Mouse (Mus musculus) myocyte (in vitro differentiated cells): ENCODE data around the gene Frmd4a. TPM values are rescaled to one million over a fixed set of nuclear protein-coding genes. Genes with fewer than 3 reads are reported as not detected.

Experiments used
- H3K27me3 ChIP-seq: one replicate; pipeline ENCODE4 v1.6.1; 2011; ENCODE audit not compliant: control insufficient read depth, insufficient read depth, insufficient read length
- H3K36me3 ChIP-seq: one replicate; pipeline ENCODE4 v1.6.1; 2011; ENCODE audit not compliant: control insufficient read depth, insufficient read depth
- H3K4me2 ChIP-seq: one replicate; pipeline ENCODE4 v1.6.1; 2011; ENCODE audit warnings: low read depth, control low read depth
- H3K4me3 ChIP-seq: one replicate; pipeline ENCODE4 v1.5.1; 2011; ENCODE audit warnings: mild to moderate bottlenecking, control low read depth, moderate library complexity
- H3K79me2 ChIP-seq: one replicate; pipeline ENCODE4 v1.6.1; 2011; ENCODE audit not compliant: control insufficient read depth, insufficient read depth
- H3ac ChIP-seq: one replicate; pipeline ENCODE4 v1.6.1; 2011; ENCODE audit not compliant: control insufficient read depth, insufficient read length
- CEBPB ChIP-seq: IDR thresholded peaks from 2 replicates; pipeline ENCODE4 v1.6.1; 2011; ENCODE audit warnings: mild to moderate bottlenecking, moderate library complexity; ENCODE audit not compliant: poor library complexity, insufficient read depth, severe bottlenecking
- E2F4 ChIP-seq: IDR thresholded peaks from one replicate; pipeline ENCODE4 v1.6.1; 2011; ENCODE audit warnings: mild to moderate bottlenecking, control low read depth, moderate library complexity; ENCODE audit not compliant: insufficient read depth
- MAX ChIP-seq: IDR thresholded peaks from one replicate; pipeline ENCODE4 v1.6.1; 2011; ENCODE audit warnings: low read depth, mild to moderate bottlenecking, control low read depth
- MYOD1 ChIP-seq, 3 experiments: IDR thresholded peaks; one replicate each; pipeline ENCODE4 v1.6.1; 2011; ENCODE audit warnings: control low read depth in 2 of 3, low read depth in 2 of 3, mild to moderate bottlenecking in 2 of 3, moderate library complexity in 1 of 3; ENCODE audit not compliant: insufficient read length in 2 of 3, control insufficient read depth in 1 of 3
- MYOG ChIP-seq, 3 experiments: IDR thresholded peaks; one replicate each; pipeline ENCODE4 v1.6.1; 2011; ENCODE audit warnings: control low read depth in 2 of 3, low read depth in 2 of 3, mild to moderate bottlenecking in 2 of 3; ENCODE audit not compliant: insufficient read length in 2 of 3, control insufficient read depth in 1 of 3, insufficient read depth in 1 of 3
- POLR2A ChIP-seq: IDR thresholded peaks from one replicate; pipeline ENCODE4 v1.6.1; 2011; ENCODE audit warnings: low read depth, mild to moderate bottlenecking, control low read depth, moderate library complexity; ENCODE audit not compliant: insufficient read length
- POLR2AphosphoS2 ChIP-seq: IDR thresholded peaks from one replicate; pipeline ENCODE4 v1.6.1; 2011; ENCODE audit warnings: low read depth, control low read depth; ENCODE audit not compliant: insufficient read length
- REST ChIP-seq: IDR thresholded peaks from one replicate; pipeline ENCODE4 v1.6.1; 2011; ENCODE audit warnings: mild to moderate bottlenecking, control low read depth, moderate library complexity; ENCODE audit not compliant: insufficient read depth, insufficient read length
- SRF ChIP-seq: IDR thresholded peaks from one replicate; pipeline ENCODE4 v1.6.1; 2011; ENCODE audit warnings: low read depth; ENCODE audit not compliant: control insufficient read depth, insufficient read length
- TCF12 ChIP-seq: IDR thresholded peaks from one replicate; pipeline ENCODE4 v1.6.1; 2011; ENCODE audit warnings: mild to moderate bottlenecking, control low read depth; ENCODE audit not compliant: poor library complexity, insufficient read depth, severe bottlenecking
- TCF3 ChIP-seq: IDR thresholded peaks from one replicate; pipeline ENCODE4 v1.6.1; 2011; ENCODE audit warnings: low read depth, control low read depth; ENCODE audit not compliant: insufficient read length
- USF1 ChIP-seq: IDR thresholded peaks from one replicate; pipeline ENCODE4 v1.6.1; 2011; ENCODE audit warnings: low read depth, mild to moderate bottlenecking, control low read depth, moderate library complexity
- polyA plus RNA-seq: library from polyadenylated mRNA; unstranded; fragments of >200 nt; fragmentation: generic; extraction: Trizol; gene quantifications from one replicate; pipeline ENCODE4 v1.2.1, GENCODE M21; 2012; ENCODE audit warnings: missing spikeins

The Frmd4a gene
- polyA plus RNA-seq, 1 experiment: 24.7 TPM

DNA sequence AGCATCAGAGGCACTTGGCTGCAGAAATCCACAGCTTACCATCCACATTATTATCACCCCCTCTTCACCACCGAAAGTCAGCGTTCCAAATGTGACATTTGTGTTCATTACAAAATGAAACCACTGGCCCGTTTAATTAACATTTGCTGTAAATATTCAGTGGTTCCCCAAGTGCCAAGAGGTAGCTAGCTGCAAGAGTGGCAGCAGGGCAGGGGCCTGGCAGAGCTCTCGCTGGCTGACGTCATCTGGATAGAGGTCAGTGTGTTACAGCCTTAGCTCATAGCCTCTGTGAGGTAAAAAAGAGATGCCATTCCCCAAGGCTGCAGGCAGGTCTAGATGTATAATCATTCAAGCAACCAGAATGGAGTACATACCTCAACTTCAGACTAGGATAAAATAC, 473.3 kb downstream of the Frmd4a start:
- peaks cover 5% of the 10 kb centered on the region for H3K79me2 ChIP-seq
- no peaks in the 10 kb centered on the region for H3K27me3 ChIP-seq
- H3K4me3 ChIP-seq: no peak overlapping the region
- H3ac ChIP-seq: no peak overlapping the region
- peaks cover 7% of the 10 kb centered on the region for H3K36me3 ChIP-seq
- TF ChIP-seq SRF: no peak
- no peak for TF ChIP-seq POLR2AphosphoS2
- TF ChIP-seq TCF12: no peak
- no peak for TF ChIP-seq POLR2A
- TF ChIP-seq CEBPB: no peak
- no peak for TF ChIP-seq E2F4
- TF ChIP-seq MYOG (IDR thresholded peaks at IDR 0.05; ENCODE audit: control insufficient read depth in 1 of 3, insufficient read depth in 1 of 3, insufficient read length in 2 of 3, low read depth in 2 of 3): no peak
- no peak for TF ChIP-seq REST
- no peak for TF ChIP-seq USF1
- no peak for TF ChIP-seq MAX
- no peak for TF ChIP-seq MYOD1 (IDR thresholded peaks at IDR 0.05; ENCODE audit: control insufficient read depth in 1 of 3, insufficient read length in 2 of 3, low read depth in 2 of 3)
- TF ChIP-seq TCF3: no peak
- no peak overlapping the region for H3K4me2 ChIP-seq

DNA sequence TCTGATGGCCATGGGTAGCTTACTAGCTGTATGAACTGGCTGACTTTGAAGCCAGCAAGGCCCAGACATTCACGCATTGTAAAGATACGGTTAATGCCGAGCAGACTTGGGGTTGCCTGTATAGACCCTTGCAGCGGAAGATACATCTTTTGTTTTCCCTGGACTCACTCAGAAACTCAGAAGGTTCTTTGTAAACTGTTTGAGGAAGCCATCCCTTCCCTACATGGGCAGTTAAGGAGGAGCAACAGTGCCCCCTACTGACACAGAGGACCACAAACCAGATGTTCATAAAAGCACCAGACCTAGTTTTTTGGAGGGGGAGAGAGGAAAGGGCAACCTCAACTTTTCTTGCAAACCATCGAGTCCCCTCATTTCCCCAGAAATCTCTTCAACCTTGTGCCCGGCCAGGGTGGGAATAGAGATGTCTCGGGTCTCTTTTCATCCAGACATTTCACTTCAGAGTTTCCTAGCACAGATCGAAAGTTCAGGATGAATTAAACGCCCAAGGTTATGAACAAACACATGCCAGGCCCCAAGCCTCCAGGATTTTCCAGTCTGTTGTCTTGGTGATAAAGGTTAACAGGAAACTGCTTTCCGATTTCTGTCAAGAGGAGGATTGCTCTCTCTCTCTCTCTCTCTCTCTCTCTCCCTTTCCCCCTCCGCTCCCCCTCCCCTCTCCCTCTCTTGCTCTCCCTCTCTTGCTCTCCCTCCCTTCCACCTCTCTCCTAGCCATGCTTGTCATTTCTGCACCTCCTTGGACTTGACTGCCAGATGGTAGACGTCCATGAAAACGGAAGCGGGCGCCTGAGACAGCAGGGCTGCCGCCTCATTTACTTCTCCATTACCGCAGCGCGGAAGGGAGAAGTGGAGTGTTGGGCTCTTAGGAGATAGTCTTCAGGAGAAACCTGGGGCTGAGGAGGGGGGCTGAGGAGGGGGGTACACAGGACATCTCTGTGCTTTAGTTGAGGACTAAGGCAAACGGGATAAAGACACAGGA, 475.3 kb downstream of the Frmd4a start:
- H3K4me2 ChIP-seq: no peak overlapping the region
- peaks cover 5% of the 10 kb centered on the region for H3K79me2 ChIP-seq
- H3K4me3 ChIP-seq: no peak overlapping the region
- H3K27me3 ChIP-seq: no peaks in the 10 kb centered on the region
- no peak overlapping the region for H3ac ChIP-seq
- H3K36me3 ChIP-seq: peaks cover 15% of the 10 kb centered on the region
- no peak for TF ChIP-seq E2F4
- no peak for TF ChIP-seq MYOG (IDR thresholded peaks at IDR 0.05; ENCODE audit: control insufficient read depth in 1 of 3, insufficient read depth in 1 of 3, insufficient read length in 2 of 3, low read depth in 2 of 3)
- no peak for TF ChIP-seq CEBPB
- no peak for TF ChIP-seq TCF12
- no peak for TF ChIP-seq MYOD1 (IDR thresholded peaks at IDR 0.05; ENCODE audit: control insufficient read depth in 1 of 3, insufficient read length in 2 of 3, low read depth in 2 of 3)
- TF ChIP-seq REST: no peak
- no peak for TF ChIP-seq MAX
- TF ChIP-seq SRF: no peak
- TF ChIP-seq POLR2A: no peak
- TF ChIP-seq USF1: no peak
- TF ChIP-seq TCF3: no peak

- TF ChIP-seq TCF12 (no peak), SRF (no peak), CEBPB (no peak), MAX (no peak), USF1 (no peak), TCF3 (no peak), MYOG (IDR thresholded peaks at IDR 0.05; ENCODE audit: control insufficient read depth in 1 of 3, insufficient read depth in 1 of 3, insufficient read length in 2 of 3, low read depth in 2 of 3) (no peak), POLR2AphosphoS2 (no peak), REST (no peak), MYOD1 (IDR thresholded peaks at IDR 0.05; ENCODE audit: control insufficient read depth in 1 of 3, insufficient read length in 2 of 3, low read depth in 2 of 3) (no peak), POLR2A (no peak), E2F4 (no peak)
- Histone ChIP-seq H3ac (no peak overlapping the region), H3K79me2 (peaks cover 5% of the 10 kb centered on the region), H3K27me3 (no peaks in the 10 kb centered on the region), H3K4me2 (no peak overlapping the region), H3K4me3 (no peak overlapping the region), H3K36me3 (peaks cover 28% of the 10 kb centered on the region)
These were observed 477.0 kb downstream of the Frmd4a start for GRCm38 (mm10) chr2:4494478-4494877.

DNA sequence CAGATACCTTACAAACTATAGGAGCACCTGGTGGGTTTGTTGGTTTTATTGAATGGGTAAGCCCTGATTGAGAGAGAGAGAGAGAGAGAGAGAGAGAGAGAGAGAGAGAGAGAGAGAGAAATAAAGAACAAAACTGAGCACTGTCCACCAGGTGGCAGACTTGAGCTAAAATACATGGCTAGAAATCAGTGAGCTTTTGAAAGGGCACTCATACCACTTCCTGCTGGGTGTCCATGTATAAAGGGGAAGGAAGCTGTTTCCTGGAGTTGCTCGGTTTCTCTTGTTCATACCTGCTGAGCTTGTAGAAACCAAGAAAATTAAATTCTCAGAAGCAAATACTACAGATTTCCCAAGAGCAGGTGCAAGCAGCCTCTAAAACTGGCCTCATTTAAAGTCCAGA, 481.7 kb downstream of the Frmd4a start:
- Histone ChIP-seq H3K4me3 (no peak overlapping the region), H3K27me3 (no peaks in the 10 kb centered on the region), H3K36me3 (peaks cover 42% of the 10 kb centered on the region), H3K79me2 (peaks cover 5% of the 10 kb centered on the region), H3K4me2 (no peak overlapping the region), H3ac (no peak overlapping the region)
- TF ChIP-seq CEBPB (no peak), USF1 (no peak), POLR2A (no peak), MYOG (IDR thresholded peaks at IDR 0.05; ENCODE audit: control insufficient read depth in 1 of 3, insufficient read depth in 1 of 3, insufficient read length in 2 of 3, low read depth in 2 of 3) (no peak), TCF3 (no peak), POLR2AphosphoS2 (no peak), MYOD1 (IDR thresholded peaks at IDR 0.05; ENCODE audit: control insufficient read depth in 1 of 3, insufficient read length in 2 of 3, low read depth in 2 of 3) (no peak), TCF12 (no peak), SRF (no peak), MAX (no peak), E2F4 (no peak), REST (no peak)
